Mouse (Mus musculus) forebrain, embryonic 11.5 days (tissue): ENCODE results near the gene Gm28048. TPM values are rescaled to one million over a fixed set of nuclear protein-coding genes. Genes with fewer than 3 reads are reported as not detected.

Experiments used
- ATAC-seq: fragments of 200-750 bp; cut with Nextera tagmentation; replicated peaks from 2 replicates; pipeline ENCODE4 v1.8.0; 2017; ENCODE audit warnings: moderate TSS enrichment; ENCODE audit not compliant: low FRiP score
- DNase-seq: peaks from one replicate; pipeline ENCODE4 v3.0.0-alpha.2; 2017; ENCODE audit warnings: low spot score
- H3K27ac ChIP-seq: fragments of 300-500 bp; sonication (generic); 2 replicates; pipeline ENCODE4 v1.5.1; 2014; ENCODE audit warnings: low read depth, low read length
- H3K27me3 ChIP-seq: fragments of 300-500 bp; sonication (generic); 2 replicates; pipeline ENCODE4 v1.6.1; 2014; ENCODE audit warnings: mild to moderate bottlenecking, low read length, mixed read lengths; ENCODE audit not compliant: control insufficient read depth, insufficient read depth
- H3K36me3 ChIP-seq: fragments of 300-500 bp; sonication (generic); 2 replicates; pipeline ENCODE4 v1.6.1; 2014; ENCODE audit warnings: mild to moderate bottlenecking, low read length, moderate library complexity, mixed read lengths; ENCODE audit not compliant: control insufficient read depth, insufficient read depth
- H3K4me1 ChIP-seq: fragments of 300-500 bp; sonication (generic); replicated peaks from 2 replicates; pipeline ENCODE4 v1.6.1; 2014; ENCODE audit warnings: low read length, mixed read lengths; ENCODE audit not compliant: control insufficient read depth, insufficient read depth
- H3K4me2 ChIP-seq: fragments of 300-500 bp; sonication (generic); 2 replicates; pipeline ENCODE4 v1.6.1; 2014; ENCODE audit warnings: low read depth, mild to moderate bottlenecking, low read length, moderate library complexity, mixed read lengths; ENCODE audit not compliant: severe bottlenecking
- H3K4me3 ChIP-seq: fragments of 300-500 bp; sonication (generic); 2 replicates; pipeline ENCODE4 v1.5.1; 2014; ENCODE audit warnings: low read depth, low read length
- H3K9ac ChIP-seq: fragments of 300-500 bp; sonication (generic); 2 replicates; pipeline ENCODE4 v1.6.1; 2014; ENCODE audit warnings: low read length
- H3K9me3 ChIP-seq: fragments of 300-500 bp; sonication (generic); 2 replicates; pipeline ENCODE4 v1.6.1; 2016; ENCODE audit warnings: low read length, mixed read lengths; ENCODE audit not compliant: control insufficient read depth
- WGBS: fragments of 180-500 bp; shearing (Covaris S2); extraction: QIAGEN DNeasy Blood & Tissue Kit; methylation state at CpG from one replicate; pipeline ENCODE4 v1.1.7; 2014; 5-methylcytosine and 5-hydroxymethylcytosine counted together
- polyA plus RNA-seq: library from polyadenylated mRNA; unstranded; fragments of >200 nt; fragmentation: Nextera tagmentation; extraction: Ambion mirVana; gene quantifications from 2 replicates; pipeline ENCODE4 v1.2.1, GENCODE M21; 2014

Gm28048 gene
- polyA plus RNA-seq, 1 experiment from 2014 or later, result 5.8 TPM

DNA sequence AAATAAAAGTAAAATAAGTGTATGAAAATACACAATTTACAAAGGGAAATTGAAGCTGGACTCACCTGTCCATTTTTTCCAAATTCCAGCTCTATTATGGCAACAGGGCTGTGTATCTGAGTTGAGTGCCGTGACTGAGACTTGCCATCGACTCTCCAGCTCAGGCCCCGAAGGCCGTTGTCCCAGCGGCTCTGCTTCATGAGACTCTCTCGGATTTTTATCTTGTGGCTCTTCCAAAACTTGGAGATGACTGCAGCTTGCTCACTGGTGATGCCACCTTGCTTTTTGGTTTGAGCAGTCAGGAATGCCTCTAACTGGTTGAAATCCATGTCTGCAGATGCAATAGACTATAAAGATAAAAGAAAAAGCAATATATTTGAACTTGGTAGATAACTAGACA is 25.5 kb downstream of the Gm28048 start:
- no peaks in the 10 kb centered on the region for H3K4me1 ChIP-seq

DNA sequence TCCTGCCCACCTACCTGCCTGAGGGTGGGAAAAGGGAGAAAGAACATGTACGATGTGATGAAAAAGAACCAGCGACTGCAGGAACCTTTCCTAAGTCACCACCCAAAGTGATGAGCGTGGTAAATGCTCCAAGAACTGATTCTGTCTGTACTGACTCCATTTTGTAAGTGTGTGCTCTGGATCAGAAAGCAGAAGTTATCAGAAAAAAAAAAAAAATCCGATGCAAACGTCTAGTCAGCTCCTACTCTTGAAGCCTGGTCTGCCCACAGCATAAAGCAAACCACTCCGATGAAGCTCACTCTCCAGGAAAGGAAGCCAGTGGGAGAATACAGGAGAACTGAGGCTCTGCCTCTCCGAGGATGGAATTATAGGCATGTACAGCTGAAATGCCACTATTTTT is 29.2 kb downstream of the Gm28048 start:
- H3K4me1 ChIP-seq, result no peaks in the 10 kb centered on the region
- no peak overlapping the region for H3K4me3 ChIP-seq
- no peak overlapping the region for H3K9ac ChIP-seq
- DNase-seq (no peak), ATAC-seq (no peak)
- no peak overlapping the region for H3K4me2 ChIP-seq
- no peaks in the 10 kb centered on the region for H3K27me3 ChIP-seq
- no peak overlapping the region for H3K27ac ChIP-seq
- H3K9me3 ChIP-seq, result no peaks in the 10 kb centered on the region
- 92% methylated on average over 7 of the region's 7 CpGs for WGBS
- no peaks in the 10 kb centered on the region for H3K36me3 ChIP-seq

More for the DNA sequence above, 25.5 kb downstream of the Gm28048 start:
- H3K36me3 ChIP-seq, result no peaks in the 10 kb centered on the region
- no peak for ATAC-seq
- no peak overlapping the region for H3K4me3 ChIP-seq
- 96% methylated on average over 6 of the region's 6 CpGs for WGBS
- no peak overlapping the region for H3K4me2 ChIP-seq
- no peak for DNase-seq
- no peaks in the 10 kb centered on the region for H3K9me3 ChIP-seq
- no peaks in the 10 kb centered on the region for H3K27me3 ChIP-seq
- no peak overlapping the region for H3K27ac ChIP-seq
- H3K9ac ChIP-seq, result no peak overlapping the region

GRCm38 (mm10) chr11:22950131-22950530 is 31.8 kb downstream of the Gm28048 start:
- ATAC-seq (no peak), DNase-seq (no peak)
- Histone ChIP-seq H3K9ac (no peak overlapping the region), H3K4me3 (no peak overlapping the region), H3K36me3 (no peaks in the 10 kb centered on the region), H3K4me2 (no peak overlapping the region), H3K27ac (no peak overlapping the region), H3K9me3 (no peaks in the 10 kb centered on the region), H3K27me3 (no peaks in the 10 kb centered on the region), H3K4me1 (no peaks in the 10 kb centered on the region)
- 90% methylated on average over 6 of the region's 6 CpGs for WGBS

DNA sequence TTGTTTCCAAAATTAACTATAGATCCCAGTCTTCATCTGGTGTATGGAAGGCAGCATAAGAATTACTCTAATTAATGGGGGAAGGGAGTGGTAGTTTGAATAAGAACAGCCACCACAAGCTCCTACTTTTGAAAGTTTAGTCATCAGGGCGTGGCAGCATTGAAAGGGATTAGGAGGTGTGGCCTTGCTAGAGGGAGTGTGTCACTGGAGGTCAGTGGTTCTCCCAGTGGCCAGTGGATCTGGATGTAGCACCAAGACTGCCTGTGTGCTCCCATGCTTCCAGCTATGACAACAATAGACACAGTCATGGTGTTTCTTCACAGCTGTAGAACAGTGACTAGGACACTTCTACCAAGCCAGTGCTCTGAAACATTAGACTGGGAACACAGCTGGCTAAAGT is 32.8 kb downstream of the Gm28048 start:
- Histone ChIP-seq H3K9me3 (no peaks in the 10 kb centered on the region), H3K4me2 (no peak overlapping the region), H3K4me3 (no peak overlapping the region), H3K27ac (no peak overlapping the region), H3K27me3 (no peaks in the 10 kb centered on the region), H3K9ac (no peak overlapping the region), H3K36me3 (no peaks in the 10 kb centered on the region), H3K4me1 (no peaks in the 10 kb centered on the region)
- DNase-seq, result no peak
- ATAC-seq, result no peak
- WGBS, result 86% methylated on average over 1 of the region's 1 CpGs

DNA sequence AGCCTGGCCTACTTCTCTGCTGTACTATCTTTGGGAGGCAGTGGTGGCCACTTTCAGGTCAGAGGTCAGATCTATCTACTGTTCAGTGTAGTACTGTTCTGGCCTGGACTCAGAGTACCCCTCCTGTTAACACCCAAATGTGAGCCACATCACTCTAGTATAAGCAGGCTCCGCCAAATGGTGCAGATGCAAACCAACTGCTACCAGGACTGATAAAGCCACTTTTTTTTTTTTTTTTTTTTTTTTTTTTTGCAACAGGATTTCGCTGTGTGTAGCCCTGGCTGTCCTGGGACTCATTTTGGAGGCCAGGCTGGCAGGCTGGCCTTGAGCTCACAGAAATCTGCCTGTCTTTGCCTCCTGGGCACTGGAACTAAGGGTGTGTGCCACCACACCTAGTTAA is 42.9 kb downstream of the Gm28048 start:
- WGBS, result 89% methylated on average over 2 of the region's 2 CpGs

DNA sequence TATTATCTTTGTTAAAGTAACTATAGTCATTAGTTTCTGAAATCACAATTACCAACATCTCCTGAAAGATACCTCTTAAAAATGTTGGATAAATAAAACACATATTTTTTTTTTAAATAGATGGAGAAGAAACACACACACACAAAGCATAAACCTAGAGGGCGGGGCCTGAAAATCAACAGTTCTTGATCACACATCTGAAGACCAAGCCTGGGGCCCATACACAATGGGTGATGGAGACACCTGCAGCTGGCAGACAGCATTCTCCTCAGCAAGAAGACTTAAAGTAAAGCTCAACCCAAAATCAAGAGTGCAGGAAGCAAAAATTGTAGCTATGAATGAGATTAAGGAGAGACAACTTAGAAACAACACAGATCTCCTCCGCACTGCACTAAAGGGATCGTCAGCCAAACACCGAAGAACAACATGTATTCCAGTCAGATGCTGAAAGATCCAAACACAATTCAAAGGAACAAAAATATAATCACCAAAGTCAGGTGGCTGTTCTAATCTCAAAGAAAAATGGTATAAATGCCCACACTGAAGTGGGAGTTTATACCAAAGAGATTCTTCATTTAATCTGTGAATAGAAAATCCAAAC is 44.1 kb downstream of the Gm28048 start:
- Histone ChIP-seq H3K4me2 (no peak overlapping the region), H3K9ac (no peak overlapping the region), H3K9me3 (no peaks in the 10 kb centered on the region), H3K27ac (no peak overlapping the region), H3K36me3 (no peaks in the 10 kb centered on the region), H3K4me3 (no peak overlapping the region), H3K27me3 (no peaks in the 10 kb centered on the region), H3K4me1 (no peaks in the 10 kb centered on the region)
- no peak for DNase-seq
- no peak for ATAC-seq
- WGBS, result 95% methylated on average over 4 of the region's 4 CpGs

More for the DNA sequence above, 42.9 kb downstream of the Gm28048 start:
- H3K27ac ChIP-seq, result no peak overlapping the region
- no peaks in the 10 kb centered on the region for H3K9me3 ChIP-seq
- no peaks in the 10 kb centered on the region for H3K27me3 ChIP-seq
- ATAC-seq, result no peak
- no peak overlapping the region for H3K4me2 ChIP-seq
- DNase-seq, result no peak
- no peak overlapping the region for H3K9ac ChIP-seq
- H3K4me3 ChIP-seq, result no peak overlapping the region
- no peaks in the 10 kb centered on the region for H3K4me1 ChIP-seq
- H3K36me3 ChIP-seq, result no peaks in the 10 kb centered on the region

DNA sequence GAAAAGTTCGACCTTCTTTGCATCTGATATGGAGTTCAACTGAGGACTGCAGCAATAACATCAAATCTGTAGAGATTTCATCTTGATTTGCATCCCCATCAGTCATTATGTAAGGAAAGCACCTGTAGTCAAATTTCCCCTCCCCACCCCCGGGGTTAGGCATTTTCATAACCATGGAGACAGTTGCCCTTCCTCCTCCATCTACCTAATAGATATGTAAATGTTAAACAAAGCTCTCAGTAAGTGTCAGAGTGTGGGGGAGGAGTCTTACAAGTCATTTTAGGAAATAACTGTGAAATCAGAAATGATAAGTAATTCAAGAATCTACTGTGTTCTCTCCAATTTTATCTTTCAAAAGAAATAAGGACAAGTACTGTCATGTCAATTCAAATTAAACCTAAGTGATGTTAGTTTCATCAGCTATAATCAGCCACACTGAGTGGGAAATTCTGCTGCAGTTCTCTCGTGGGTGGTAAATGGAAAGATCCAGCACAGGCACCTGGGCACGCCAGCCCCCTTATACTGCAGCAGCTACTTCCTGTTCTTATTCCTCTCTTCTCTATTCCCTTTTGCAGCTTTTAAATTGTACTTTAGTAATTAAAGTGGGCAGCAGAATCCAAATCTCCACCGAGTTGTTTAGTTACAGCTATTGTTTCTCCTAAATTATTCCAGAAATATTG is 45.3 kb downstream of the Gm28048 start:
- Histone ChIP-seq H3K9me3 (no peaks in the 10 kb centered on the region), H3K4me1 (no peaks in the 10 kb centered on the region), H3K4me3 (no peak overlapping the region), H3K4me2 (no peak overlapping the region), H3K27me3 (no peaks in the 10 kb centered on the region), H3K9ac (no peak overlapping the region), H3K27ac (no peak overlapping the region), H3K36me3 (no peaks in the 10 kb centered on the region)
- 68% methylated on average over 5 of the region's 5 CpGs for WGBS
- ATAC-seq (no peak), DNase-seq (no peak)

GRCm38 (mm10) chr11:22932167-22932566 is 49.7 kb downstream of the Gm28048 start:
- H3K36me3 ChIP-seq, result no peaks in the 10 kb centered on the region
- no peak for ATAC-seq
- no peak overlapping the region for H3K9ac ChIP-seq
- no peaks in the 10 kb centered on the region for H3K9me3 ChIP-seq
- no peak overlapping the region for H3K4me2 ChIP-seq
- no peaks in the 10 kb centered on the region for H3K4me1 ChIP-seq
- H3K4me3 ChIP-seq, result no peak overlapping the region
- no peak overlapping the region for H3K27ac ChIP-seq
- no peaks in the 10 kb centered on the region for H3K27me3 ChIP-seq
- DNase-seq, result no peak

- no peak overlapping the region for H3K4me3 ChIP-seq
- no peaks in the 10 kb centered on the region for H3K36me3 ChIP-seq
- DNase-seq (no peak), ATAC-seq (no peak)
- H3K27me3 ChIP-seq, result no peaks in the 10 kb centered on the region
- no peaks in the 10 kb centered on the region for H3K9me3 ChIP-seq
- no peak overlapping the region for H3K4me2 ChIP-seq
- H3K9ac ChIP-seq, result no peak overlapping the region
- no peaks in the 10 kb centered on the region for H3K4me1 ChIP-seq
- H3K27ac ChIP-seq, result no peak overlapping the region
- 89% methylated on average over 2 of the region's 2 CpGs for WGBS
Measured at GRCm38 (mm10) chr11:22931320-22931905, 50.5 kb downstream of the Gm28048 start.
